Mouse (Mus musculus) cerebellum, adult 18-20 months (tissue): ENCODE data around the gene Pde6b.

Experiments used
- DNase-seq, 2 experiments: peaks; one replicate each; pipeline ENCODE4 v3.0.0; 2021

Gene Pde6b

GRCm38 (mm10) chr5:108403453-108403852, 15.3 kb downstream of the Pde6b start:
- no peak for DNase-seq

- DNase-seq: no peak
These were observed 17.3 kb downstream of the Pde6b start for GRCm38 (mm10) chr5:108405460-108405859.

- DNase-seq: no peak
These were observed 18.8 kb downstream of the Pde6b start for GRCm38 (mm10) chr5:108406977-108407376.

- no peak for DNase-seq
These were observed 26.5 kb downstream of the Pde6b start for GRCm38 (mm10) chr5:108414711-108415110.

GRCm38 (mm10) chr5:108422741-108423140, 34.5 kb downstream of the Pde6b start:
- DNase-seq: no peak

- no peak for DNase-seq
These were observed 35.2 kb downstream of the Pde6b start for GRCm38 (mm10) chr5:108423427-108423826.

- peak; percentile 71 to 74 for DNase-seq
These were observed 39.0 kb downstream of the Pde6b start for GRCm38 (mm10) chr5:108427186-108427585.

- no peak for DNase-seq
These were observed 43.0 kb downstream of the Pde6b start for GRCm38 (mm10) chr5:108431196-108431595.

GRCm38 (mm10) chr5:108433804-108434587, 45.8 kb downstream of the Pde6b start, which contains the start of gene Atp5k:
Gene Atp5k (minus strand): TSS chr5:108434448.
- peak; percentile 93 to 97 for DNase-seq

GRCm38 (mm10) chr5:108436101-108436500, 47.9 kb downstream of the Pde6b start:
- no peak for DNase-seq

- no peak for DNase-seq
These were observed 58.8 kb downstream of the Pde6b start for GRCm38 (mm10) chr5:108446973-108447372.

- DNase-seq: no peak
These were observed 59.7 kb downstream of the Pde6b start for GRCm38 (mm10) chr5:108447857-108448256.

GRCm38 (mm10) chr5:108448785-108449668, 60.8 kb downstream of the Pde6b start, which contains the start of gene Mfsd7a:
Gene Mfsd7a (minus strand): TSS chr5:108448891.
- no peak for DNase-seq

- no peak for DNase-seq
These were observed 62.8 kb downstream of the Pde6b start for GRCm38 (mm10) chr5:108450837-108451540.

GRCm38 (mm10) chr5:108451611-108452010, 63.4 kb downstream of the Pde6b start:
- DNase-seq: no peak

- DNase-seq: no peak
These were observed 64.2 kb downstream of the Pde6b start for GRCm38 (mm10) chr5:108452422-108452821.

- no peak for DNase-seq
These were observed 65.9 kb downstream of the Pde6b start for GRCm38 (mm10) chr5:108454094-108454493.

- DNase-seq: no peak
These were observed 70.5 kb downstream of the Pde6b start for GRCm38 (mm10) chr5:108458706-108459105.

- DNase-seq: peak in 1 of 2 experiments; percentile 12
These were observed 72.3 kb downstream of the Pde6b start for GRCm38 (mm10) chr5:108460461-108460860.

GRCm38 (mm10) chr5:108461082-108462065, 73.2 kb downstream of the Pde6b start, which contains the start of gene Pcgf3:
Gene Pcgf3 (plus strand): TSS chr5:108461232.
- peak; percentile 97 to 99 for DNase-seq

GRCm38 (mm10) chr5:108462446-108462845, 74.3 kb downstream of the Pde6b start:
- peak in 1 of 2 experiments; percentile 10 for DNase-seq
